Mouse (Mus musculus) ES-Bruce4 (cell line): ENCODE measurements around the gene Dvl1. TPM values are rescaled to one million over a fixed set of nuclear protein-coding genes. Genes with fewer than 3 reads are reported as not detected.

ENCODE experiments used
- H3K27ac ChIP-seq: 2 replicates; pipeline ENCODE4 v1.5.1; 2012; ENCODE audit warnings: low read length, inconsistent platforms; ENCODE audit not compliant: insufficient read depth
- H3K27me3 ChIP-seq: 2 replicates; pipeline ENCODE4 v1.6.1; 2012; ENCODE audit warnings: mild to moderate bottlenecking, low read length, inconsistent platforms; ENCODE audit not compliant: control insufficient read depth, poor library complexity, insufficient read depth, severe bottlenecking
- H3K36me3 ChIP-seq: 2 replicates; pipeline ENCODE4 v1.6.1; 2012; ENCODE audit warnings: inconsistent platforms, mild to moderate bottlenecking, low read length, moderate library complexity; ENCODE audit not compliant: control insufficient read depth, poor library complexity, insufficient read depth, severe bottlenecking
- H3K4me1 ChIP-seq: one replicate; pipeline ENCODE4 v1.8.1; 2011; ENCODE audit warnings: low read length; ENCODE audit not compliant: control insufficient read depth, insufficient read depth
- H3K4me3 ChIP-seq: 2 replicates; pipeline ENCODE4 v1.5.1; 2011; ENCODE audit warnings: low read depth, mild to moderate bottlenecking, low read length
- H3K9ac ChIP-seq: 2 replicates; pipeline ENCODE4 v1.6.1; 2012; ENCODE audit warnings: low read depth, mild to moderate bottlenecking, inconsistent platforms; ENCODE audit not compliant: poor library complexity, severe bottlenecking
- H3K9me3 ChIP-seq: replicated peaks from 2 replicates; pipeline ENCODE4 v1.6.1; 2012; ENCODE audit warnings: mild to moderate bottlenecking, low read length, inconsistent platforms; ENCODE audit not compliant: control insufficient read depth, poor library complexity, insufficient read depth, severe bottlenecking
- CTCF ChIP-seq: IDR thresholded peaks from one replicate; pipeline ENCODE4 v1.8.1; 2011; ENCODE audit warnings: low read depth, low read length
- EP300 ChIP-seq: IDR thresholded peaks from 2 replicates; pipeline ENCODE4 v1.6.1; 2011; ENCODE audit warnings: low read depth, low read length; ENCODE audit not compliant: insufficient read depth
- POLR2A ChIP-seq: IDR thresholded peaks from one replicate; pipeline ENCODE4 v1.8.1; 2011; ENCODE audit warnings: low read length; ENCODE audit not compliant: insufficient read depth
- polyA plus RNA-seq: library from polyadenylated mRNA; stranded (reverse); fragments of >200 nt; gene quantifications from 2 replicates; pipeline ENCODE4 v1.2.4, GENCODE M21; 2011; ENCODE audit warnings: low read depth; ENCODE audit not compliant: missing spikeins, insufficient read depth, insufficient read length

Dvl1 gene
- polyA plus RNA-seq, 1 experiment, result 15.2 TPM

DNA sequence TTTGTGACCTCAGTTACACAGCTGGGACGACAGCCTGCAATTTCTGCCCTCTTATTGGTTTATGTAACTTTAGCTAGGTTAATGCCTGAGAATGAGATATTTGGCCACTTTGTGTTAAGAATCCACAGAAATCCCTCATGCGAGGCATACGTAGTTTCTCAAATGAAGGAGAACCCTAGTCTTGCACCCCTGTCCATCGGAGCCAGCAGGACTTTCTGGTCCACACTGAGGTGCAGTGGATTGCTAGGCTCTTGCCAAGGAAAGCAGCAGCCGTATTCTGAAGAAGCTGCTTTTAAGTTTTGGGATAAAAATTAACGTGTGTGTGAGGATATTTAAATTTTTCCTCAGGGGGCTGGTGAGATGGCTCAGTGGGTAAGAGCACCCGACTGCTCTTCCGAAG, 16.6 kb upstream of the Dvl1 start:
- no peak overlapping the region for H3K9ac ChIP-seq
- H3K27ac ChIP-seq, result peak overlapping the region; percentile 43; the same call in 1 of the 2 replicates
- H3K36me3 ChIP-seq, result peaks cover 5% of the 10 kb centered on the region; the same call in 1 of the 2 replicates
- TF ChIP-seq POLR2A, result no peak
- peak overlapping the region; percentile 48 for H3K4me3 ChIP-seq
- H3K27me3 ChIP-seq, result no peaks in the 10 kb centered on the region
- peaks cover 2% of the 10 kb centered on the region for H3K4me1 ChIP-seq
- H3K9me3 ChIP-seq, result no peaks in the 10 kb centered on the region

DNA sequence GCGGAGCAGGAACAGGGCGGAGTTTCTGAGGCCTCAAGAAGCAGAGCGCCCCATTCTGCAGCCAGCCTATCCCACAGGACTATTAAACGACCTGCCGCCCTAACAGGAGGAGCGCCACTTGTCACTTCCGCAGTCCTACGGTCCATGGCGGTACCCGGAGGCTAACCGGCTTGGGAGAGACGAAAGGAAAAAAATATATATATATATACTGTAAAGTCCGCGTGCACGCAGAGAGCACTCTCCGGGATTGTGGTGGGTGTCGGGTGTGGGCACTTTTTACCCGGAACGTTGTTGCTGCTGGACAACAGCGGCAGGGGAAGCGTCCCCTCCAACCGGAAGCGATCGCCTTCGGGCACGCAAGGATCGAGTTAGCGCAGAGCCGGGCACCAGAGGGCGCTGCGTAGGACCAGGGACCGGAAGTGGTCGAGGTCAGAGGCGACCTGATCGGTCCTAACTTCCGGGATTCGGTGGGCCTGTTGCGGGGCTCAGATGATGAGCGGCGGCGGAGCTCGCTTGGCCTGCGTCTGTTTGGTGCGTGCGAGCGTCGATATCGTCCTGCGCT, 15.9 kb upstream of the Dvl1 start, which contains the start of gene Aurkaip1:
Aurkaip1 (plus strand) TSS at position 68 of the 562 bp plus-strand sequence.
- H3K27me3 ChIP-seq, result no peaks in the 10 kb centered on the region
- H3K9me3 ChIP-seq, result no peaks in the 10 kb centered on the region
- peaks cover 2% of the 10 kb centered on the region for H3K4me1 ChIP-seq
- peaks cover 4% of the 10 kb centered on the region; the same call in 1 of the 2 replicates for H3K36me3 ChIP-seq
- H3K9ac ChIP-seq, result peak within 1 kb of the TSS; percentile 74
- peak within 1 kb of the TSS; percentile 88 for H3K4me3 ChIP-seq
- TF ChIP-seq CTCF, result peak; percentile 93
- peak; percentile 83 for TF ChIP-seq POLR2A
- TF ChIP-seq EP300, result no peak; the same call in 1 of the 2 replicates
- H3K27ac ChIP-seq, result peak within 1 kb of the TSS; percentile 47

DNA sequence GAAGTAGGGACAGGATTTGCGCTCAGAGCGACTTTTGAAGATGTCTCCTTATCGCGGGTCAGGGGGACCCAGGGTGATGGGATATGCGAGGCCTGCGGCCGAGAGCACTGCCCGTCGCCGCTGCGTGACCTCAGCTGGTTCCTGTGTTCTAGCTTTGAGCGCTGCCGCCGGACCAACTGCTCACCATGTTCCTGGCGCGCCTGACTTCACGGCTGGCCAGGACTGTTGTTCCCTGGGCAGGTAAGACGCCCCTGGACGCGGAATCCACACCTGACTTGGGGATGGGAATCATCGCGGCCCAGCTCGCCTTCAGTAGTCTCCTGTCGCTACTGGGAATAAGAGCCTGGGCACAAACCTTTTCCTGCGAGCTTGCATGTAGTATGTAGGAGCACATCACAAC, 15.4 kb upstream of the Dvl1 start:
- no peak for TF ChIP-seq CTCF
- TF ChIP-seq EP300, result no peak
- no peak for TF ChIP-seq POLR2A
- peaks cover 2% of the 10 kb centered on the region for H3K4me1 ChIP-seq

DNA sequence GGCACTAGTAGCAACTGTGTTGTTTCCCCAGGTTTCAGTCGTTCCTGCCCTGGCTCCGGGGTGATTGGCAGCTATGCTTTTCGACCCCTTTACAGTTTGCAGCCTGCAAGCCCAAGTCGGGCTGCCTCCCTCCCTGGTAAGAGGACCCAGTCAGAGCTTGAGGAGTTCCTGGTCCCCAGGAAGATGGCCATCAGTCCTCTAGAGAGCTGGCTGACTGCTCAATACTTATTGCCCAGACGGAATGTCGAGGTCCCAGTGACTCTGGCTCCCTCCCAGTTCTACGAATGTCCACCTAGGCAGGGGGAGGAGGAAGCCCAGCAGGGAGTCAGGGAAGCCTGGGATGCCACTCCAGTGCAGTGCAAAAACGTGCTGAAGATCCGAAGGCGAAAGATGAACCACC, 14.9 kb upstream of the Dvl1 start:
- H3K36me3 ChIP-seq, result 0 out of 2 replicates have a peak, but pooled peaks cover 2% of the 10 kb centered on the region
- H3K27ac ChIP-seq, result no peak overlapping the region
- no peaks in the 10 kb centered on the region for H3K9me3 ChIP-seq

More for the DNA sequence above, 15.4 kb upstream of the Dvl1 start:
- no peaks in the 10 kb centered on the region for H3K27me3 ChIP-seq
- H3K4me3 ChIP-seq, result peak overlapping the region; percentile 88
- H3K9me3 ChIP-seq, result no peaks in the 10 kb centered on the region
- H3K36me3 ChIP-seq, result 0 out of 2 replicates have a peak, but pooled peaks cover 2% of the 10 kb centered on the region
- 0 out of 2 replicates have a peak overlapping the region, but pooled peaks have one; percentile 20 for H3K27ac ChIP-seq
- peak overlapping the region; percentile 74 for H3K9ac ChIP-seq

DNA sequence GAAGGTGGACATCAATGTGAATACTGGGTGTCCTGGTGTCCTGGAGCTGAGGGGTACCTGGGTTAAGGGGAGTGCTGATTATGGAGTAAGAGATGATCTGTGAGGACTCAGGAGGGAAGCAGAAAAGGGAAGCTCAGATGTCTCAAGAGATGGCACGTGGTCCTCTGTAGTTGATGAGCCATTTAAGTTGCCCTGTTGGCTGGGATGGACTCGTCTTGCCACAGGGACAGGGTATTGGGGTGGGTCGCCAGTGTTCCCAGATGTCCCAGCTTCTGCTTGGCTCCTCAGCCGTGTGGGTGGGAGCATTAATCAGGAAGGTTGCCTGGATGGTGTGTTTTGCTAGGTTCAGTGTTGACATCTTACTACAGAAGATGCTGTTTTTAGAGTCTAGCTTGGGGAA, 14.0 kb upstream of the Dvl1 start:
- Histone ChIP-seq H3K4me1 (peaks cover 2% of the 10 kb centered on the region), H3K4me3 (no peak overlapping the region)
- TF ChIP-seq CTCF, result no peak
- TF ChIP-seq EP300, result no peak
- no peak for TF ChIP-seq POLR2A

More for the DNA sequence above, 14.9 kb upstream of the Dvl1 start:
- TF ChIP-seq CTCF (no peak), EP300 (no peak), POLR2A (no peak)
- H3K27me3 ChIP-seq, result no peaks in the 10 kb centered on the region
- H3K9ac ChIP-seq, result peak overlapping the region; percentile 74
- peak overlapping the region; percentile 88 for H3K4me3 ChIP-seq
- peaks cover 2% of the 10 kb centered on the region for H3K4me1 ChIP-seq

DNA sequence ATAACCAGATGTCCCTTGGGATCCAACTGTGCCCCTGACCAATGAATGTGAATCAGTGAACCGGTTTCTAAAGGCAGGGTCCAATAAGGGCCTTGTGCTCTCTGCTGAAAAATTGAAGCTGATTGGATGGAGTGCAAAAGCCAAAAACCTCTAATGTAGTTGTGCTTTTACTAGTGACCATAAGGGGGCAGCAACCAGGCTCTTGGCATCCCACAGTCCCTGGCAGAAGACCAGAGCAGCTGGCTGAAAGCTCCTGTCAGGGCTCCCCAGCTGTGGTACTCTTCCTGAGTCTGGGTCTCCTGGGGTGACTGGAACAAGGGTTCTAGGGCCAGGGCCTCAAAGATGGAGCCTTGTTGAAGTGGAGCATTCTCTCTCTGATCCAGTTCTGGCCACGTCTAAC, 13.4 kb upstream of the Dvl1 start:
- H3K4me1 ChIP-seq, result peaks cover 2% of the 10 kb centered on the region
- H3K27ac ChIP-seq, result no peak overlapping the region
- no peaks in the 10 kb centered on the region for H3K27me3 ChIP-seq
- H3K9ac ChIP-seq, result no peak overlapping the region
- H3K9me3 ChIP-seq, result no peaks in the 10 kb centered on the region
- no peak for TF ChIP-seq EP300
- peak; percentile 67 for TF ChIP-seq CTCF
- no peak overlapping the region for H3K4me3 ChIP-seq
- H3K36me3 ChIP-seq, result 0 out of 2 replicates have a peak, but pooled peaks cover 2% of the 10 kb centered on the region

More for the DNA sequence above, 14.0 kb upstream of the Dvl1 start:
- Histone ChIP-seq H3K9me3 (no peaks in the 10 kb centered on the region), H3K9ac (no peak overlapping the region), H3K27me3 (no peaks in the 10 kb centered on the region), H3K27ac (no peak overlapping the region), H3K36me3 (0 out of 2 replicates have a peak, but pooled peaks cover 2% of the 10 kb centered on the region)
